Mouse (Mus musculus): ENCODE results near the gene Taf3. TPM values are rescaled to one million over a fixed set of nuclear protein-coding genes. Genes with fewer than 3 reads are reported as not detected.

The Taf3 gene
- polyA plus RNA-seq, 1 experiment from 2014 or later: 8.1 TPM

DNA sequence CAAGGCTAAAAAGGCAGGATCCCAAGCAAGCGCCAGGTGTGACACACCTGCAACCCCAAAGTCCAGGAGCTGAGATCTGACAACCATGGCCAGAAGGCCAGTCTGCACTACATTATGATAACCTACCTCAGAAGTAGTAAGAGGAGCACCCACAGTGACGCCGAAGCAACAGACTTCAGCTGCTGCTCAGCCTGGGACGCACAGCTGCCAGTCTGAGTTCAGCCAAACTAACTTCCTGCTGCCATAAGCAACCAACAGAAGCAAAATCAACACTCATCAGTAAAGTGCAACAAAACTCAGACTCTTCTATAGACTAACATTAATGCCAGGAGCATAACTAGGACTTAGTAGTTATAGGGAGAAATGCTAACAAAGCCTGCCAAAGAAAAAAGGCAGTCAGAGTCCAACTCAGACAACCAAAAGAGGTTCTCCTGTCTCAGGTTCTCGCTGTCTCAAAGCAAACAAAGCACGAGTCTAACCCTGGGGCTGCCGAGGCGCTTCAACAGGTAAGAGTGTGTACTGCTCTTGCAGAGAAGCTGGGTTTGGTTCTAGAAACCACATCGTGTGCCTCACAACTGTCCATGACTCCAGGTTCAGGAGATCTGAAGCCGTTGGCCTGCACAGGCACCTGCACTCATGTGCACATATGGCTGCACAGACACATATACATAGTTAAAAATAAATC, 33.3 kb downstream of the Taf3 start:
- H3K27me3 ChIP-seq: no peaks in the 10 kb centered on the region
- in situ Hi-C loops (cut with MboI; ENCODE audit: low pct_unique_long_range_greater_than_20kb): loop anchor here (5.0 to 10.0 kb wide), 4 partner anchors 540 to 1343 kb away; no protein-coding TSS in a partner anchor
- POLR2A ChIA-PET: no interaction called here
- no peak for DNase-seq (ENCODE audit: low read depth, low spot score)
- CTCF ChIA-PET: interaction anchor here (1.1 to 1.3 kb wide), 2 partner anchors 31 to 37 kb away, joined by 3 read pairs; no protein-coding TSS in a partner anchor
- ATAC-seq: no peak
- no peak for TF ChIP-seq CTCF (IDR thresholded peaks at IDR 0.05)

DNA sequence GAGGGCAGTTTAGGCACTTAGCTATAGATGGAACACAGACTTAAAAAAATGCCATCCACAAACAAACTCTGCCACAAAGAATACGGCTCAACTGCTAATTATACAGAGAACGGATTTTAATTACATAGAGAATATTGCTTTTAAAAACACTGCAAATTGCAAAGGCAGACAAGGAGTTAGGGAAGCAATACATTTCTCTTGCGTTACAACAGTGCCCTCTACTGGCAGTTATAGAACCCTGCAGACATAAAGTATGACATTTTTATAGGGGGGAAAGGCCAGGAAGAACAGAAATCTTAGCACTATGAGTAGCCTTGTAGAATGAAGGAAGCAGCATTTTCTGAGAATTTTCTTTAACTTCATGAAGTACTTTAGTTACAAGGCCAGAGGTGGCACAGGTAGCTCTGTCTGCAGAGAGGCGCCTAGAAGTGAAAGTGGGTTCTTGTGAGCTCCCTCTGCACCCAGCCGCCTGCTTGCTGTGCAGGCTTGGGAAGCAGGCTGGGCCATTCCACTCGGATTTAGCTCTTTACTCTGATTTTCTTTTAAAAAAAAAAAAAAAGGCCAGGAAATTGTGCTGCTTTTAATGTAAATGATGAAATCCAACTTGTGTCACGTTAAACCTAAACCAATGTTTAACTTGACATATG, 38.0 kb downstream of the Taf3 start:
- no peak for DNase-seq (ENCODE audit: low read depth, low spot score)
- peak; percentile 84 for ATAC-seq
- TF ChIP-seq CTCF (IDR thresholded peaks at IDR 0.05): peak; percentile 70
- in situ Hi-C loops (cut with MboI; ENCODE audit: low pct_unique_long_range_greater_than_20kb): loop anchor here (5.0 to 10.0 kb wide), 4 partner anchors 536 to 1338 kb away; no protein-coding TSS in a partner anchor
- CTCF ChIA-PET: interaction anchor here (0.7 to 5.2 kb wide), 13 partner anchors 8 to 1339 kb away, joined by 3 to 33 read pairs (median 3); no protein-coding TSS in a partner anchor
- H3K27me3 ChIP-seq: no peaks in the 10 kb centered on the region
- POLR2A ChIA-PET: interaction anchor here (0.7 kb wide), 2 partner anchors 158 to 1255 kb away, joined by 4 read pairs; no protein-coding TSS in a partner anchor

DNA sequence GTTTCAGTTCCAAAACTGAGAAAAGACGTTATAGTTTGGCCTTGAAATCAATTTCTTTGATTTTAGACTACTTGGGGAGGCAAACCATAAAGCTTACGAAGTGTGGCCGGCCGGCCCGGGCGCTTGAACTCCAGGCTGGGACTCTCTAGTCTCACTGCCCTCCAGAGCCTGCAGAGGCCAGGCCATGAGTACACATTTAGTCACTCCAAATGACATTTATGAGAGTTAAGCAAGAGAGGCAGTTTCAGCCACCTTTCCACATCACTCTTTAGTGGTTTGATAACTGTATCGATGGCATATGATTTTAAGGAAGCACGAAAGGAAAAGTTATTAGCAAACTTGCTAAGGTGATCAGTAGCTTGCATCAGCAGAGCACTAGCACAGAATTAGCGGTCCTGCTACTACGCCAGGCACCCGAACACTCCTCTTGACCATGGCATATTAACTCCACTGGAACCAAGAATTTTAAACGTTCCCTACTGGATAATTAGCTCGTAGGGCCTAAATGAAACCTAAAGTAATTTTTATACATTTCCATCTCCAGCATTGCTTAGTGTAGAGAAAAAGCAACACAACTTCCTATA, 38.6 kb downstream of the Taf3 start:
- POLR2A ChIA-PET: no interaction called here
- TF ChIP-seq CTCF (IDR thresholded peaks at IDR 0.05): no peak
- in situ Hi-C loops (cut with MboI; ENCODE audit: low pct_unique_long_range_greater_than_20kb): loop anchor here (5.0 to 10.0 kb wide), 5 partner anchors 125 to 1337 kb away; partner anchors contain the start of genes 4930412O13Rik and 9230102O04Rik
- CTCF ChIA-PET: interaction anchor here (0.7 to 5.2 kb wide), 12 partner anchors 9 to 1338 kb away, joined by 3 to 33 read pairs (median 4); no protein-coding TSS in a partner anchor
- ATAC-seq (no peak), DNase-seq (ENCODE audit: low read depth, low spot score) (no peak)
- H3K27me3 ChIP-seq: no peaks in the 10 kb centered on the region

DNA sequence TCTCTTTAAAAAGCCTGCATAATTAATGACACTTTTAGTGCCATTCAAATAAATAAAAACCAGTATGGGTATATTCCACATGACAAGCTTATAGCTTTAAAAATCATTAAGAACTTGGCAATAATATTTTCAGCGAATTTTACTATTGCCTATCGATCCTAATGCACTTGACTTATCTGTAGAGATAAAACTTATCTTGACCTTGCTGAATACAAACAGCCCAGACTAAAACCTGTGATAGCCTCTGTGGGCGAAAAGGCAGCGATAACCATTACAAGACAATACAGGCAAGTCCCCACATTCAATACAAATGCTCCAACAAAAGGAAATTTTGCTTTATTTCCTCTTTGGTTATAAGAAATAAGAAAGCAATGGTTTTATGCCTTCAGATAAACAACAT, 39.8 kb downstream of the Taf3 start:
- POLR2A ChIA-PET: no interaction called here
- no peaks in the 10 kb centered on the region for H3K27me3 ChIP-seq
- no peak for TF ChIP-seq CTCF (IDR thresholded peaks at IDR 0.05)
- CTCF ChIA-PET: interaction anchor here (4.2 to 5.2 kb wide), 2 partner anchors 130 to 1333 kb away, joined by 22 to 33 read pairs; no protein-coding TSS in a partner anchor
- in situ Hi-C loops (cut with MboI; ENCODE audit: low pct_unique_long_range_greater_than_20kb): loop anchor here (10.0 kb wide), 1 partner anchor 124 kb away; the partner anchor contains the start of genes 4930412O13Rik and 9230102O04Rik
- DNase-seq (ENCODE audit: low read depth, low spot score): no peak
- ATAC-seq: no peak

DNA sequence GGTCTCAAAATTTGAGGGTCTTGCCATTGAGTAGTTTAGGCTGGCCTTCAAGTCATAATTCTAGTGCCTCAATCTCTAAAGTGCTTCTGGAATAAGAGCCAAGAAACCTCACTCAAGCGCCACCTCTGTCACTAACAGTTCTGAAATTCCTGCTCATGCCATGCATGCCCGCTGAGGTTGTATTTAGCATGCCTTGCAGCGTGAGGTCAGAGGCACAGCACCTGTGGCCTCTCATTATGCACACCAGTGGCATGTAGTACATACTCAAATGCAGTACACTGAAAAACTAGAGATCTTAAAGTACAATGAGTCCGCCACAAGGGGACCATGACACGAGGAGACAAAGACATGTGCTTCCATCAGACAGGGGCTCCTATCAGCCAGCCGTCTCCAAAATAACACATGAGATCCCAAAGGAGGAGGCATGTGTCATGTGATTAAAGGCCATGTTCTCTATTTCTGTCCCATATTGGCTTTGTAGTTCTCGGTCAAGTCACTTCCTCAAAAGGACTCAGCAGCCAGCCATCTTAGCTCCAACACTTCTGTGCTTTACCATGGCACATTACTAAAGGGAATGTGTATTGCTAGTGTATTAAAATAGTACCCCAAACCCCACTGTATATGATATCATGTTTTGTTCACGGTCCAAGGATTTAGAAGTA, 43.3 kb downstream of the Taf3 start:
- DNase-seq (ENCODE audit: low read depth, low spot score) (no peak), ATAC-seq (no peak)
- no peaks in the 10 kb centered on the region for H3K27me3 ChIP-seq
- ChIA-PET POLR2A (interaction anchor here (0.6 kb wide), 1 partner anchor 1326 kb away, joined by 3 read pairs; no protein-coding TSS in a partner anchor), CTCF (interaction anchor here (0.8 kb wide), 1 partner anchor 60 kb away, joined by 4 read pairs; no protein-coding TSS in a partner anchor)
- no peak for TF ChIP-seq CTCF (IDR thresholded peaks at IDR 0.05)
- in situ Hi-C loops (cut with MboI; ENCODE audit: low pct_unique_long_range_greater_than_20kb): loop anchor here (10.0 kb wide), 1 partner anchor 120 kb away; the partner anchor contains the start of genes 4930412O13Rik and 9230102O04Rik

DNA sequence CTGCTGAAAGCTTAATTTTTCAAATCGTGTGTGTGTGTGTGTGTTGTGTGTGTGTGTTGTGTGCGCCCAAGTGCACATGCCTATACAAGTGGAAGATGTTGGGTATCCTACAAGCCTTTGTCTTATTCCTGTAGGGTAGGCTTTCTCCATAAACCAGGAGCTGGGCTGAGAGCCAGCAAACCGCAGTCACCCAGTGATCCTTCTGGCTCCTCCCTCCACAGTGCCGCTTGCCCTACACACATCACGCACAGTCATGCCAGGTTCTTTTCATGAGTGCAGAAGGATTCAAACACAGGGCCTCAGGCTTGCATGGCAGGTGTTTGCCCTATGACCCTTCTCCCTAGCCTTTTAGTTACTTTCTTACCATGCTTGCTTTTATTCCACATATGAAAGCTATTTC, 45.0 kb downstream of the Taf3 start:
- ATAC-seq: no peak
- in situ Hi-C loops (cut with MboI; ENCODE audit: low pct_unique_long_range_greater_than_20kb): loop anchor here (10.0 kb wide), 1 partner anchor 119 kb away; the partner anchor contains the start of genes 4930412O13Rik and 9230102O04Rik
- POLR2A ChIA-PET: no interaction called here
- DNase-seq (ENCODE audit: low read depth, low spot score): no peak
- no peak for TF ChIP-seq CTCF (IDR thresholded peaks at IDR 0.05)
- H3K27me3 ChIP-seq: no peaks in the 10 kb centered on the region
- CTCF ChIA-PET: interaction anchor here (0.9 to 1.0 kb wide), 2 partner anchors 10 to 1328 kb away, joined by 3 to 4 read pairs; no protein-coding TSS in a partner anchor

DNA sequence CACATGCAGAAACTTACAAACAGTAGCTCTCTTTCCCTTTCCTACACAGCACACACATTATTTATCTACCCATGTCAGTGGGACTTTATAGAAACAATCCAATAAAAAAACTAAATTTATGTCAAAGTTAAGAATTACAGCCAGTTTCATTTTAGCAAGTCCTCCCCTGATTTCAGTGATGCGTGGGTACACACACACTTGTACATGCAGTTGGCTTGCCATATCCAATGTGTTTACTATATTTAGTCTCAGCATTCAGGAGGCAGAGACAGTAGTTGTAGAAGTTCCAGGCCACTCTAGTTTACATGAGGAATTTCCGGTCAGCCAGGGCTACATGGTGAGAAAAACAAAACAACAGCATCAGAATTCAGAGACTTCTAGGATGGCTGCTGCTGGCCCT, 46.8 kb downstream of the Taf3 start:
- H3K27me3 ChIP-seq: no peaks in the 10 kb centered on the region
- ATAC-seq: no peak
- POLR2A ChIA-PET: interaction anchor here (0.6 kb wide), 1 partner anchor 1327 kb away, joined by 3 read pairs; no protein-coding TSS in a partner anchor
- no peak for DNase-seq (ENCODE audit: low read depth, low spot score)
- TF ChIP-seq CTCF (IDR thresholded peaks at IDR 0.05): no peak
- in situ Hi-C loops (cut with MboI; ENCODE audit: low pct_unique_long_range_greater_than_20kb): loop anchor here (10.0 kb wide), 1 partner anchor 117 kb away; the partner anchor contains the start of genes 4930412O13Rik and 9230102O04Rik
- CTCF ChIA-PET: no interaction called here

DNA sequence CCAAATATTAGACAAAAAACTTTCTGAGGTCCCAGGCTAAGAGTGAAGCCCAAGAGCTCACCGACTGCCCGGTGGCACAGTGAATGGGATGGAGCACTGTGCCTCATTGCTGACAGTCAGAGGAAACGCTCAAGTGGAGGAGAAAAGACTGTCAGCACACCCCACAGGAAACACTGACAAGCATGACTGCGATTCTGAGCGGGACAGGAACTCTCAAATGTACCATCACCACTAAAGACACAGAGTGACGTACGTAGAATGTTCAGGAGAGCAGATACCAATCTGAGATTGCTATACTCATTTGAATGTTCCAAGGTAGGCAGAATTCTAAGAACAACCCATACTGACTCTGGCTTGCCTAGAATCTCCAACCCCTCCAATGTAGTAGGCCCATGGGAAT, 50.9 kb downstream of the Taf3 start:
- ChIA-PET POLR2A (no interaction called here), CTCF (no interaction called here)
- in situ Hi-C loops (cut with MboI; ENCODE audit: low pct_unique_long_range_greater_than_20kb): loop anchor here (10.0 kb wide), 1 partner anchor 513 kb away; no protein-coding TSS in a partner anchor
- no peak for TF ChIP-seq CTCF (IDR thresholded peaks at IDR 0.05)
- no peaks in the 10 kb centered on the region for H3K27me3 ChIP-seq
- no peak for DNase-seq (ENCODE audit: low read depth, low spot score)
- no peak for ATAC-seq

DNA sequence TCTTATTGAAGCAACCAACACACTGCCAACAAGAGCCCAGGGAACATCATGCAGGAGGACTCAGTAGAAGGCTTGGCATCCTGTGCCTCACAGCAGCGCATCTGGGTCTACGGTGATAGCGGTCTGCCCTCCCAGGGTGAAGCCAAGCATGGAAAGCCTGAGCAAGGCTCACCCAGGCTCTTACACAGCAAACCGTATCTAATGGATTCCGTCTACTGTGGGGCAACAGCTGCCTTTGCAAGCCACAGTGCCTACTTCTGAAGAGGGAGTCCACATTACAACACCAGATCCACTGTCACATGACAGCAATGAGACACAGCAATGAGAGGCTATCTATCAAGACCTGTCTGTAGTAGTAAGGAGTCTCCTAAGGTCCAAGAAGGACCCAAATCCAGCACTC, 52.3 kb downstream of the Taf3 start:
- ChIA-PET POLR2A (no interaction called here), CTCF (no interaction called here)
- no peak for ATAC-seq
- in situ Hi-C loops (cut with MboI; ENCODE audit: low pct_unique_long_range_greater_than_20kb): loop anchor here (10.0 kb wide), 1 partner anchor 511 kb away; no protein-coding TSS in a partner anchor
- DNase-seq (ENCODE audit: low read depth, low spot score): no peak
- no peaks in the 10 kb centered on the region for H3K27me3 ChIP-seq
- no peak for TF ChIP-seq CTCF (IDR thresholded peaks at IDR 0.05)
